Mouse (Mus musculus) ES-CJ7 (cell line): ENCODE measurements around the gene Gemin7.
A peak's percentile ranks its signal among the peaks of the same experiment; 100 is the strongest.

Experiments
- DNase-seq: peaks from one replicate; pipeline ENCODE4 v3.0.0; 2011; ENCODE audit warnings: low read depth, low spot score

Gene Gemin7

GRCm38 (mm10) chr7:19547344-19547969, 29.9 kb downstream of the Gemin7 start:
- no peak for DNase-seq

- no peak for DNase-seq
These were observed 31.4 kb downstream of the Gemin7 start for GRCm38 (mm10) chr7:19546007-19546406.

DNA sequence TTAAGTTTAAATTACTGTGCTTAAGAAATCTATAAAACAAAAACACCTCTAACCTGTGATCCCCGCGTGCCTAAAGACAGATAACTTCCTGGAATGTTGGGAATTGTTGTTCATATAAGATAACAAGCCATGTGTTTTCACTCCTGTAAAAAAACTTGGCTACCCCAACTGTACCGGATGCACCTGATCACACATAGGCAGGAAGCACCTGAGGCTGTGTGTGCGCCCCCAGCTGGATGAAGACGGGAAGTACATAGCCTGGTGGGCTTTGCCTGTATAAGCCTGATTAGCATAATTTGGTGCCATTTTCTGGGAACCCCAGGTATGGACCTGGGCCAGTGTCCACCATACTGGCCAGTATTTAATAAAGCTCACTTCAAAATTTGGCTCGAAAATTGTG, 33.8 kb downstream of the Gemin7 start:
- no peak for DNase-seq

- DNase-seq = no peak
These were observed 35.2 kb downstream of the Gemin7 start for GRCm38 (mm10) chr7:19542155-19542691.

- no peak for DNase-seq
These were observed 35.7 kb downstream of the Gemin7 start for GRCm38 (mm10) chr7:19541681-19542154.

GRCm38 (mm10) chr7:19540771-19541566, 36.4 kb downstream of the Gemin7 start:
- no peak for DNase-seq

GRCm38 (mm10) chr7:19534676-19535075, 42.7 kb downstream of the Gemin7 start:
- DNase-seq = no peak

GRCm38 (mm10) chr7:19532240-19532639, 45.2 kb downstream of the Gemin7 start:
- DNase-seq = no peak

GRCm38 (mm10) chr7:19531077-19531476, 46.3 kb downstream of the Gemin7 start:
- peak; percentile 51 for DNase-seq

GRCm38 (mm10) chr7:19525105-19525481, 52.3 kb downstream of the Gemin7 start:
- DNase-seq = no peak

- no peak for DNase-seq
These were observed 52.8 kb downstream of the Gemin7 start for GRCm38 (mm10) chr7:19524420-19525104.

DNA sequence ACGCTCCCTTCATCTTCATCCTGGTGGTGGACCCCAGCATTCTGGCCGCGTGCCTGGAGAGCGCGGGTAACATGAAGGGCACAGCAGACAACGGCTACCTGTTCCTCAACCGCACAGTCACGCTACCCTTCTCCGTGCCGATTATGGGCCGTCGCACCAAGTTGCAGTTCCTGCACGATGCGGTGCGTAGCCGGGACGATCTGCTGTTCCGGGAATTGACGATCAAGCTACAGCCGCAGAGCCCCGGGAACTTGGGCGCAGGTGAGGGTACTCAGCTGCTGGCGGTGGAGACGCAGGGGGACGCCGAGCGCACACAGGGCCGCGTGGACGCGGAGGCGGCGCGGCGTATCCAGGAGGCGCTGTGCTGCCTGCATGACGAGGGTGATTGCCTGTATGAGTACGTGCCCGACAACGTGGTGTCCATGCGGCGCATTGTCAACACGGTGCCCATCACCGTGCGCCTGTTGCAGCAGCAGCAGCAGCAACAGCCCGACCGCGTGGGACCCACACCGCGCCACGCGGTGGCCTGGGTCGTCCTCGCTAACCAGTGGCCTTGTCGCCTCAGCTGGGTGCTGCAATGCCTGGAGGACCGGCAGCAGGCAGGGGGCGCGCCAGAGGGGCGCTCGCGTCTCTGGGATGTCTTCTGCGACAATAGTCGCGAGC, 53.5 kb downstream of the Gemin7 start:
- DNase-seq = peak; percentile 48

GRCm38 (mm10) chr7:19523017-19523756, 54.2 kb downstream of the Gemin7 start:
- DNase-seq = no peak

DNA sequence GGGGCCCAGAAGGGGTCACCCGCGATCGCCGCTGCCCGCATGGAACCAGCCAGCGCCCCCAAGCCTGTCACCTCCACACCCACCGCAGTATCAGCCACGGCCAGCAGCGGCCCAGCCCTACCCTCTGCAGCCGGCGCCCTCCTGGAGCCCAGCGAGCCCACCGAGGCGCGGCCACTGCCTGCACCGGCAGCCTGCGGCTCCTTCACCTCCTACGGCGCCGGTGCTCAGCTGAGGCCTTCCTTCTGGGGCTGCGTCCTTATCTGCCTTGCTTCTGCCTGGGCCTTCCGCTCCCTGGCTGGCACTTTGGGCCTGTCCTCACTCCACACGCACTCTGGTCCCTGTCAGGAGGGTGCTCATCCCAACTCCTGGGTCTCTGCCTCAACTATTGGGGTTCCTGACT, 57.4 kb downstream of the Gemin7 start:
- DNase-seq = no peak

GRCm38 (mm10) chr7:19517652-19518365, 59.6 kb downstream of the Gemin7 start, which contains the start of gene Nkpd1:
Nkpd1 (plus strand) TSS chr7:19517838.
- DNase-seq = peak; percentile 42
